Mouse (Mus musculus): ENCODE data around the gene Hs3st3a1. TPM values are rescaled to one million over a fixed set of nuclear protein-coding genes. Genes with fewer than 3 reads are reported as not detected.
A peak's percentile ranks its signal among the peaks of the same experiment; 100 is the strongest.

The Hs3st3a1 gene
- polyA plus RNA-seq, 1 experiment from 2014 or later, result 3.0 TPM

- no peaks in the 10 kb centered on the region for H3K36me3 ChIP-seq (replicated peaks; ENCODE audit: control insufficient read depth, insufficient read depth, low read depth, low read length)
- no peaks in the 10 kb centered on the region for H3K4me1 ChIP-seq (ENCODE audit: control insufficient read depth, insufficient read depth, low read length)
- H3K9ac ChIP-seq (replicated peaks; ENCODE audit: low read length), result no peak overlapping the region
- WGBS, result 82% methylated on average over 9 of the region's 9 CpGs
- H3K4me3 ChIP-seq (ENCODE audit: low read depth, low read length), result no peak overlapping the region
- no peaks in the 10 kb centered on the region for H3K27me3 ChIP-seq (ENCODE audit: control insufficient read depth, insufficient read depth, low read length)
- ATAC-seq (replicated peaks; ENCODE audit: insufficient number of reproducible peaks, low FRiP score, low TSS enrichment, low read depth) (no peak), DNase-seq (ENCODE audit: low spot score) (no peak)
- H3K4me2 ChIP-seq (ENCODE audit: low read depth, low read length), result no peak overlapping the region
- H3K9me3 ChIP-seq (replicated peaks; ENCODE audit: control insufficient read depth, low read length), result no peaks in the 10 kb centered on the region
- no peak overlapping the region for H3K27ac ChIP-seq (replicated peaks; ENCODE audit: low read depth, low read length)
Observed at GRCm38 (mm10) chr11:64448586-64449315, 13.6 kb downstream of the Hs3st3a1 start.

- H3K4me3 ChIP-seq (ENCODE audit: low read depth, low read length), result no peak overlapping the region
- H3K27me3 ChIP-seq (ENCODE audit: control insufficient read depth, insufficient read depth, low read length), result no peaks in the 10 kb centered on the region
- H3K4me2 ChIP-seq (ENCODE audit: low read depth, low read length), result no peak overlapping the region
- no peak for ATAC-seq (replicated peaks; ENCODE audit: insufficient number of reproducible peaks, low FRiP score, low TSS enrichment, low read depth)
- DNase-seq (ENCODE audit: low spot score), result no peak
- no peak overlapping the region for H3K9ac ChIP-seq (replicated peaks; ENCODE audit: low read length)
- H3K4me1 ChIP-seq (ENCODE audit: control insufficient read depth, insufficient read depth, low read length), result no peaks in the 10 kb centered on the region
- H3K9me3 ChIP-seq (replicated peaks; ENCODE audit: control insufficient read depth, low read length), result no peaks in the 10 kb centered on the region
- H3K36me3 ChIP-seq (replicated peaks; ENCODE audit: control insufficient read depth, insufficient read depth, low read depth, low read length), result no peaks in the 10 kb centered on the region
- 78% methylated on average over 3 of the region's 3 CpGs for WGBS
- H3K27ac ChIP-seq (replicated peaks; ENCODE audit: low read depth, low read length), result no peak overlapping the region
Observed at GRCm38 (mm10) chr11:64461746-64462145, 26.6 kb downstream of the Hs3st3a1 start.

- 64% methylated on average over 4 of the region's 4 CpGs for WGBS
- no peaks in the 10 kb centered on the region for H3K9me3 ChIP-seq (replicated peaks; ENCODE audit: control insufficient read depth, low read length)
- ATAC-seq (replicated peaks; ENCODE audit: insufficient number of reproducible peaks, low FRiP score, low TSS enrichment, low read depth), result no peak
Observed at GRCm38 (mm10) chr11:64468737-64469136, 33.6 kb downstream of the Hs3st3a1 start.

GRCm38 (mm10) chr11:64470689-64471088, 35.6 kb downstream of the Hs3st3a1 start:
- no peaks in the 10 kb centered on the region for H3K9me3 ChIP-seq (replicated peaks; ENCODE audit: control insufficient read depth, low read length)
- no peaks in the 10 kb centered on the region for H3K36me3 ChIP-seq (replicated peaks; ENCODE audit: control insufficient read depth, insufficient read depth, low read depth, low read length)
- no peaks in the 10 kb centered on the region for H3K4me1 ChIP-seq (ENCODE audit: control insufficient read depth, insufficient read depth, low read length)
- ATAC-seq (replicated peaks; ENCODE audit: insufficient number of reproducible peaks, low FRiP score, low TSS enrichment, low read depth) (no peak), DNase-seq (ENCODE audit: low spot score) (no peak)
- H3K4me2 ChIP-seq (ENCODE audit: low read depth, low read length), result no peak overlapping the region
- H3K27ac ChIP-seq (replicated peaks; ENCODE audit: low read depth, low read length), result no peak overlapping the region
- H3K9ac ChIP-seq (replicated peaks; ENCODE audit: low read length), result no peak overlapping the region
- H3K27me3 ChIP-seq (ENCODE audit: control insufficient read depth, insufficient read depth, low read length), result no peaks in the 10 kb centered on the region
- H3K4me3 ChIP-seq (ENCODE audit: low read depth, low read length), result no peak overlapping the region

More at GRCm38 (mm10) chr11:64468737-64469136, 33.6 kb downstream of the Hs3st3a1 start:
- H3K27me3 ChIP-seq (ENCODE audit: control insufficient read depth, insufficient read depth, low read length), result no peaks in the 10 kb centered on the region
- H3K4me3 ChIP-seq (ENCODE audit: low read depth, low read length), result no peak overlapping the region
- H3K9ac ChIP-seq (replicated peaks; ENCODE audit: low read length), result no peak overlapping the region
- no peak overlapping the region for H3K27ac ChIP-seq (replicated peaks; ENCODE audit: low read depth, low read length)
- no peaks in the 10 kb centered on the region for H3K36me3 ChIP-seq (replicated peaks; ENCODE audit: control insufficient read depth, insufficient read depth, low read depth, low read length)
- H3K4me1 ChIP-seq (ENCODE audit: control insufficient read depth, insufficient read depth, low read length), result no peaks in the 10 kb centered on the region
- no peak overlapping the region for H3K4me2 ChIP-seq (ENCODE audit: low read depth, low read length)
- no peak for DNase-seq (ENCODE audit: low spot score)

- Histone ChIP-seq H3K4me2 (ENCODE audit: low read depth, low read length) (no peak overlapping the region), H3K9ac (replicated peaks; ENCODE audit: low read length) (no peak overlapping the region), H3K9me3 (replicated peaks; ENCODE audit: control insufficient read depth, low read length) (no peaks in the 10 kb centered on the region), H3K4me1 (ENCODE audit: control insufficient read depth, insufficient read depth, low read length) (no peaks in the 10 kb centered on the region), H3K27me3 (ENCODE audit: control insufficient read depth, insufficient read depth, low read length) (no peaks in the 10 kb centered on the region), H3K27ac (replicated peaks; ENCODE audit: low read depth, low read length) (no peak overlapping the region), H3K36me3 (replicated peaks; ENCODE audit: control insufficient read depth, insufficient read depth, low read depth, low read length) (no peaks in the 10 kb centered on the region), H3K4me3 (ENCODE audit: low read depth, low read length) (no peak overlapping the region)
- ATAC-seq (replicated peaks; ENCODE audit: insufficient number of reproducible peaks, low FRiP score, low TSS enrichment, low read depth) (no peak), DNase-seq (ENCODE audit: low spot score) (no peak)
- 74% methylated on average over 3 of the region's 3 CpGs for WGBS
Observed at GRCm38 (mm10) chr11:64473679-64474078, 38.5 kb downstream of the Hs3st3a1 start.

GRCm38 (mm10) chr11:64481445-64481844, 46.3 kb downstream of the Hs3st3a1 start:
- Histone ChIP-seq H3K4me1 (ENCODE audit: control insufficient read depth, insufficient read depth, low read length) (no peaks in the 10 kb centered on the region), H3K4me3 (ENCODE audit: low read depth, low read length) (no peak overlapping the region), H3K9ac (replicated peaks; ENCODE audit: low read length) (no peak overlapping the region), H3K4me2 (ENCODE audit: low read depth, low read length) (no peak overlapping the region), H3K36me3 (replicated peaks; ENCODE audit: control insufficient read depth, insufficient read depth, low read depth, low read length) (no peaks in the 10 kb centered on the region), H3K9me3 (replicated peaks; ENCODE audit: control insufficient read depth, low read length) (no peaks in the 10 kb centered on the region), H3K27ac (replicated peaks; ENCODE audit: low read depth, low read length) (no peak overlapping the region), H3K27me3 (ENCODE audit: control insufficient read depth, insufficient read depth, low read length) (no peaks in the 10 kb centered on the region)
- ATAC-seq (replicated peaks; ENCODE audit: insufficient number of reproducible peaks, low FRiP score, low TSS enrichment, low read depth), result no peak
- no peak for DNase-seq (ENCODE audit: low spot score)
- WGBS, result 86% methylated on average over 3 of the region's 3 CpGs

- no peak overlapping the region for H3K27ac ChIP-seq (replicated peaks; ENCODE audit: low read depth, low read length)
Observed at GRCm38 (mm10) chr11:64489587-64490433, 54.7 kb downstream of the Hs3st3a1 start.

GRCm38 (mm10) chr11:64494448-64494847, 59.3 kb downstream of the Hs3st3a1 start:
- Histone ChIP-seq H3K4me2 (ENCODE audit: low read depth, low read length) (no peak overlapping the region), H3K9ac (replicated peaks; ENCODE audit: low read length) (no peak overlapping the region), H3K27me3 (ENCODE audit: control insufficient read depth, insufficient read depth, low read length) (no peaks in the 10 kb centered on the region), H3K27ac (replicated peaks; ENCODE audit: low read depth, low read length) (no peak overlapping the region), H3K4me3 (ENCODE audit: low read depth, low read length) (no peak overlapping the region), H3K9me3 (replicated peaks; ENCODE audit: control insufficient read depth, low read length) (no peaks in the 10 kb centered on the region), H3K36me3 (replicated peaks; ENCODE audit: control insufficient read depth, insufficient read depth, low read depth, low read length) (no peaks in the 10 kb centered on the region), H3K4me1 (ENCODE audit: control insufficient read depth, insufficient read depth, low read length) (peaks cover 2% of the 10 kb centered on the region; the same call in 1 of the 2 replicates)
- 46% methylated on average over 2 of the region's 2 CpGs for WGBS
- ATAC-seq (replicated peaks; ENCODE audit: insufficient number of reproducible peaks, low FRiP score, low TSS enrichment, low read depth) (no peak), DNase-seq (ENCODE audit: low spot score) (no peak)

More at GRCm38 (mm10) chr11:64489587-64490433, 54.7 kb downstream of the Hs3st3a1 start:
- Histone ChIP-seq H3K4me3 (ENCODE audit: low read depth, low read length) (no peak overlapping the region), H3K9me3 (replicated peaks; ENCODE audit: control insufficient read depth, low read length) (no peaks in the 10 kb centered on the region), H3K9ac (replicated peaks; ENCODE audit: low read length) (no peak overlapping the region; the same call in 1 of the 2 replicates), H3K4me2 (ENCODE audit: low read depth, low read length) (no peak overlapping the region), H3K27me3 (ENCODE audit: control insufficient read depth, insufficient read depth, low read length) (no peaks in the 10 kb centered on the region), H3K4me1 (ENCODE audit: control insufficient read depth, insufficient read depth, low read length) (peaks cover 4% of the 10 kb centered on the region; the same call in 1 of the 2 replicates), H3K36me3 (replicated peaks; ENCODE audit: control insufficient read depth, insufficient read depth, low read depth, low read length) (no peaks in the 10 kb centered on the region)
- ATAC-seq (replicated peaks; ENCODE audit: insufficient number of reproducible peaks, low FRiP score, low TSS enrichment, low read depth) (no peak), DNase-seq (ENCODE audit: low spot score) (peak; percentile 33)
- 42% methylated on average over 9 of the region's 9 CpGs for WGBS
